ENCODE assay signal across 12 mouse cellular contexts in the genomic region with DNA sequence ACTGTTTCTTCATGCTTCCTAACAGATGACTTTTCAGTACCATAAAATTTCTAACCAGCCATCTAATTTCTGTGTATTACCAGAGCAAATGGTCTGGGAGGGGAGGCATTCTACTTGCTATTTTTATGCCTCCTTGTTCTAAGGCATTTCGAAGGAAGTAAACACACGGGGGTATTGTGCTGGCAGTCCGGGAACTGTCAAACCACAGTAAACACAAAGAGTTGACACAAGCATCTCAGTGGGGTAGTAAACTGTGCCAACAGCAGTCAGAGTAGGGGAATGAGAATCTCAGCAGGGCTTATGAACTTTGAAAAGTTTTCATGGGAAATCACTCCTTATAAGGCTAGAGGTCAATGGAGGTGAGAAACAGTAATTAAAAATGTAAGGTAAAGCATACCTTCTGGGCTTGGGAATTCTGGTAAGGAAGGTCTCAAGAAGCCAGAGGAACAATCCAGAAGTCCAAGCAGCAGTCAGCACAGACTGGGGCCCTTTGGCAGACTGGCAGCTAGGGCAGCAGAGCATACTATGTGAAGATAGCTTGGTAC. TPM values are rescaled to one million over a fixed set of nuclear protein-coding genes. Genes with fewer than 3 reads are reported as not detected.
DNase-seq lines count a peak whose midpoint lies in the region; ATAC-seq and TF ChIP-seq lines count a peak whose summit lies in the region.
"Had no signal": no experiment of that assay in that cellular context is flagged by ENCODE, and none has a peak within 500 bp of the region (broad histone marks: within the 10 kb centered on the region; RNA-seq: fewer than 3 reads in every experiment).

No protein-coding gene starts in this region.

- DNase-seq in kidney, adult 11 months: peak; percentile 36
- DNase-seq in kidney, adult 8-10 months: no peak
- DNase-seq in Muller cell, postnatal 12 days (ENCODE audit: inconsistent ontology term): peak; percentile 58
- DNase-seq in brain, adult 2 months (ENCODE audit: low read depth, low spot score): peak; percentile 14
- DNase-seq in testis, postnatal 10 days (ENCODE audit: low spot score): no peak
- no peak for DNase-seq in liver, postnatal 0 days
- DNase-seq: cerebellum, postnatal 14 days had no signal

- H3K36me3 ChIP-seq in lung, embryonic 16.5 days (ENCODE audit: control insufficient read depth, insufficient read depth, low read length): no peaks in the 10 kb centered on the region
- H3K36me3 ChIP-seq in liver, postnatal 0 days (replicated peaks; ENCODE audit: insufficient read depth, low read length): 0 out of 2 replicates have a peak, but pooled peaks cover 4% of the 10 kb centered on the region
- H3K36me3 ChIP-seq: embryonic facial prominence, embryonic 15.5 days had no signal

- no peak for ATAC-seq in lung, embryonic 16.5 days (ENCODE audit: low read depth)
- no peak for ATAC-seq in liver, postnatal 0 days
- ATAC-seq: inflammation-experienced regulatory T-cells, adult 6 months had no signal

- H3K27ac ChIP-seq in lung, embryonic 16.5 days (ENCODE audit: low read length): peak overlapping the region; percentile 46
- no peak overlapping the region for H3K27ac ChIP-seq in liver, postnatal 0 days (ENCODE audit: low read depth)
- H3K27ac ChIP-seq: embryonic facial prominence, embryonic 15.5 days; liver, embryonic 15.5 days had no signal

- no peaks in the 10 kb centered on the region for H3K27me3 ChIP-seq in lung, embryonic 16.5 days (ENCODE audit: control insufficient read depth, insufficient read depth, low read depth, low read length)
- no peaks in the 10 kb centered on the region for H3K27me3 ChIP-seq in liver, postnatal 0 days (ENCODE audit: insufficient read depth, low read length)
- H3K27me3 ChIP-seq: CH12.LX; embryonic facial prominence, embryonic 15.5 days; liver, embryonic 15.5 days had no signal

- WGBS in lung, embryonic 16.5 days: 17% methylated on average over 3 of the region's 3 CpGs
- WGBS in liver, postnatal 0 days (ENCODE audit: insufficient replicate concordance): 19% methylated on average over 3 of the region's 3 CpGs

- no peaks in the 10 kb centered on the region for H3K9me3 ChIP-seq in lung, embryonic 16.5 days (ENCODE audit: control insufficient read depth, low read length)
- H3K9me3 ChIP-seq in liver, postnatal 0 days (ENCODE audit: low read length): no peaks in the 10 kb centered on the region
- H3K9me3 ChIP-seq: embryonic facial prominence, embryonic 15.5 days; liver, embryonic 15.5 days had no signal

- peaks cover 14% of the 10 kb centered on the region for H3K4me1 ChIP-seq in lung, embryonic 16.5 days (replicated peaks; ENCODE audit: control insufficient read depth, insufficient read depth, low read length)
- peaks cover 9% of the 10 kb centered on the region for H3K4me1 ChIP-seq in liver, postnatal 0 days (ENCODE audit: insufficient read depth)

- no peak for TF ChIP-seq CTCF in liver, postnatal 0 days (IDR thresholded peaks at IDR 0.05; ENCODE audit: low read depth)

- no peak overlapping the region for H3K4me2 ChIP-seq in lung, embryonic 16.5 days (ENCODE audit: low read depth, low read length)
- no peak overlapping the region for H3K4me2 ChIP-seq in liver, postnatal 0 days (ENCODE audit: low read depth, low read length)
- H3K4me2 ChIP-seq: embryonic facial prominence, embryonic 15.5 days; liver, embryonic 15.5 days had no signal

- H3K4me3 ChIP-seq in lung, embryonic 16.5 days (ENCODE audit: low read length): no peak overlapping the region
- H3K4me3 ChIP-seq in liver, postnatal 0 days (ENCODE audit: low read depth, low read length): no peak overlapping the region
- H3K4me3 ChIP-seq: embryonic facial prominence, embryonic 15.5 days; liver, embryonic 15.5 days had no signal

- no peak overlapping the region for H3K9ac ChIP-seq in lung, embryonic 16.5 days (ENCODE audit: low read length)
- no peak overlapping the region for H3K9ac ChIP-seq in liver, postnatal 0 days (replicated peaks)
- H3K9ac ChIP-seq: embryonic facial prominence, embryonic 15.5 days; liver, embryonic 15.5 days had no signal

- TF ChIP-seq EP300 in liver, postnatal 0 days (IDR thresholded peaks at IDR 0.05; ENCODE audit: low read depth): no peak

RNA-seq across cellular contexts. Expression of gene Aftph, which starts 7.8 kb away (rescaled TPM):
- 19.9 and 22.1 TPM in 2 replicates for polyA plus RNA-seq in lung, embryonic 16.5 days (2015; fragmentation: Nextera tagmentation; extraction: Ambion mirVana)
- polyA plus RNA-seq in liver, postnatal 0 days (2015; fragmentation: Nextera tagmentation; extraction: Ambion mirVana): 9.9 and 10.7 TPM in 2 replicates

Comparison
In these comparisons a context has a peak if more than half of its experiments do, and no peak if none do; other contexts are left out.
1. DNase-seq: peak in kidney, adult 11 months (single experiment), Muller cell, postnatal 12 days (single experiment) and brain, adult 2 months (single experiment); none in kidney, adult 8-10 months (0 of 2), testis, postnatal 10 days (single experiment) and liver, postnatal 0 days (single experiment).